Mouse (Mus musculus) adrenal gland, postnatal 14 days (tissue): Measurements from ENCODE around the gene Olfr549. TPM values are rescaled to one million over a fixed set of nuclear protein-coding genes. Genes with fewer than 3 reads are reported as not detected.

Experiments used
- DNase-seq: peaks from one replicate; pipeline ENCODE4 v3.0.0; 2021; ENCODE audit warnings: mixed read lengths
- long read RNA-seq, 2 experiments: library from polyadenylated mRNA; stranded (forward); transcript quantifications; one replicate each; pipeline ENCODE4 v2.0.0; 2021
- total RNA-seq: library from RNA; stranded (reverse); gene quantifications from 2 replicates; pipeline ENCODE4 v1.2.3, GENCODE M21; 2021

Gene Olfr549
- not detected in 2 replicates for total RNA-seq
- long read RNA-seq, experiment 1, result 0 reads
- long read RNA-seq, experiment 2, result 0 reads

DNA sequence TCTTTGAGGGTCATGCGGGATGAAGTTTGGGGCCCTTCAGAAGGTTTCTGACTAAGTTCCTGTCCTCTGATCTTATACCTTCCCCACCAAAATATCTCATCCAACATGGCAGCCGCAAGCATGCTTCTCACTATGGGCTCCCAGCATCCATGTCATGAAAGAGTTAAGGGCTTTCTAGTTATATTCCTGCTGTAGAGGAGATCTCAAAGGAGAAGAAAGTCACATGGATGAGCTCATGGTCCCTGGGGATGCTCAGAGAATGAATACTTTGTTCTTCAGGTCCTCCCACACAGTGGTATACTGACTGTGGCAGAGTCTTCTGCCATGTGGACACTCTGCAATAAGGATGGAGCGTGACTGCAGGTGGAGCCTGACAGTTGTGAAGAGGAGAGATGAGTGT is at the start of gene Olfr549:
TSS of gene Olfr549 (plus strand) at position 301 of the 400 bp plus-strand sequence.
- no peak for DNase-seq

DNA sequence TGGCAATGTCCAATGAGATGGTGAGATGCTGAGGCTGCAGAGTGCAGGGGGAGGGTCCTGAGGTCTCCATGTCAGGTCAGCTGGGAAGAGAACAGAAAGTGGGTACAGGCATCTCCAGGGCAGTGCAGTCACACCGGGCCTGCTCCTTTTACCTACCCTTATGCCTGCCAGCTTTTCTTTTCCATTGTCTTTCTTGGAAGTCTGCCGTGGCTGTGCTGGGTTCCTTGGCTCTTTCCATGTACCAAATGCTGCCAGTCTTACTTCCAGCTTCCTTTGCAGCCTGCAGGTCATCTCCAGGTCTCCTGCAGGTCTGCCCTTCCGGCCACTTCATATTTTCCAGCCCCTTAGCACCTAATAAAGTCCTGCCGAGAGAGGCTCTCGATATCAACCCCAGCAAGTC is 47.7 kb upstream of the Olfr549 start:
- DNase-seq, result no peak

DNA sequence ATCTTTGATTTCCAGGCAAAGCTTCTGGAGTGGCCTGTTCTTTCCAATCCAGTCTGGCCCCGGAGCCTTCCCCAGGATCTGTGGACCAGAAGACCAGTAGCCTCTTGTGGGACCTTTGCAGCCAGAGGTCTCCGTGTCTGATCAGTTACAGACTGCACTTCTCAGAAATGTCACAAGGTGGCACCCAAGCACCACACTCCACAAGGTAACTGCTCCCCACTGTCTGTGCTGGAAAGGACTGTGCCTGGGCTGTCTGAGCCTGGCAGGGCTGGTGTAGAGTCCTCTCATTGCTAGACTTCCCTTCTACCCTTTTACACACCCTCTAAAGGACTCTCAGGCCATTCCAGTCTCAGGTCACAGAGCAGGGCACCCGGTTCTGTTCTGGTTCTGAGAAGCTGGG is 42.8 kb upstream of the Olfr549 start:
- peak; percentile 81 for DNase-seq

DNA sequence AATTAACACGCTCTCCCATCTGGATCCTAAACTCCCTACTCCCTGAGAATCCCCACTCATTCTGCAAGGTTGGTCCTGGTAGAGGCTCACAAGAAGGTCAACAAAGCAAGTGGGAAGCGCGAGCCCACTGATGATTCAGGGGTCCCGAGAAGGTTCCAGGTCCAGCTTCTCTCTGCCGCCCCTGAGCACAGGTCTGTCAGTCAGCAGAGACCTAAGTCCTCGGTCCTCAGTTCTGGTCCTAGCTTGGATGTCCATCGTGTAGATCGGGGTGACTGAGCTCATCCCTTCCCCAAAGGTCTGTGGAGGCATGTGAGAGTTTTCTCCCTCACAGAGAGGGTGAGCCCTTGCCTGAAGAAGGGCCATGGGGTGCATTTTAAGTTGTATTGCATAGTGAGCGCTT is 41.6 kb upstream of the Olfr549 start:
- no peak for DNase-seq

DNA sequence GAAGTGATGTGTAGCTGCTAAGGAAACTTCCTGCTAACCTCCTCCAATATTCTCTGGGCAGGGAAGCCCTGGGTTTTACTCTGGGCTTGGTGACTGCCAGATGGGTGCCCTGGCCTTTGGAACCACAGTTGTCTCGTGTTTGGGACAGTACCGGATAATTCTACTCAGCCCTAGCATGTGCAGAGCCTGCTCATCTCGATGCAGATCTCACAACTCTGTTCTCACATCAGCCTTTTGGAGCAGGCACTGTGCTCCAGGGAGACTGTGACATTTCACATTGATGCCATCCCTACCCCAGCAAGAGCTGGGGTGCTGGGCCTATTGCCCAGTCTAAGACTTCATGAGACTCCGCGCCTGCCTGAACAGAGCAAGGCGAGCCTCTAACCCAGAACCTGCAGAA is 41.0 kb upstream of the Olfr549 start:
- no peak for DNase-seq

DNA sequence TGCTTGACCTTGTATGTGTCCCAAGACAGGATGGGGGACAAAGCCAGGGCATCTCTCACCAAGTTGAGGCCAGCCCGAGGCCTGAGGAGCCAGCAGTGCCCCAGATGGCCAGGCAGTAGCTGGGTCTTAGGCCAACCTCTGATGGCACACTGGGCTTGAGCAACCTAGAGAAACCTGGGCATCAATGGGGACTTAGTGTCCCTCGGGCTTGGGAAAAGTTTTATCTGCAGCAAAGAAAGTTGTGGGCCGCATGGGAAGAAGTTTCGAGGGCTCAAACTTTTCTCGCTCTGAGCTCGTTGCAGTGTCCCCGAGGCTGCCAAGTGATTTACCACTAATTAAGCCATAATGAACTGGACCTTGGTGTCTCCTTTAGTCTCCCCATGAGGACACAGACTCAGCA is 39.9 kb upstream of the Olfr549 start:
- DNase-seq, result no peak

DNA sequence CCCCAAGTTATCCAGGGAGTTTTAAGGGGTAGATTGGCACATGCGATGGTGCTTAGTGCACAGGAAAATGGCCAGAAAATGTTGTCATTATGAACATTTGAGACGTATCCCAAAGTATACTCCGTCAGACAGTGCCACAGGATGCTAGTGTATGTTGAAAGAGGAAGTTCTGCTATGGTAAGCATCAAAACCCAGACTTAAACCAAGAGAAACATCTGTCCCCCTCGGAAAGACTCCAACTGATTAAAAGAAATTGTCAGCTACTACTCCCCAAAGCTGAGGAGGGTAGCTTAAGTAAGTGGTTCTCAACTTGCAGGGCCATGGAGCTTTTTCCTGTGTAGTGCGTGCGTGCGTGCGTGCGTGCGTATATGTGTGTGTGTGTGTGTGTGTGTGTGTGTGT is 37.7 kb upstream of the Olfr549 start:
- DNase-seq, result no peak

DNA sequence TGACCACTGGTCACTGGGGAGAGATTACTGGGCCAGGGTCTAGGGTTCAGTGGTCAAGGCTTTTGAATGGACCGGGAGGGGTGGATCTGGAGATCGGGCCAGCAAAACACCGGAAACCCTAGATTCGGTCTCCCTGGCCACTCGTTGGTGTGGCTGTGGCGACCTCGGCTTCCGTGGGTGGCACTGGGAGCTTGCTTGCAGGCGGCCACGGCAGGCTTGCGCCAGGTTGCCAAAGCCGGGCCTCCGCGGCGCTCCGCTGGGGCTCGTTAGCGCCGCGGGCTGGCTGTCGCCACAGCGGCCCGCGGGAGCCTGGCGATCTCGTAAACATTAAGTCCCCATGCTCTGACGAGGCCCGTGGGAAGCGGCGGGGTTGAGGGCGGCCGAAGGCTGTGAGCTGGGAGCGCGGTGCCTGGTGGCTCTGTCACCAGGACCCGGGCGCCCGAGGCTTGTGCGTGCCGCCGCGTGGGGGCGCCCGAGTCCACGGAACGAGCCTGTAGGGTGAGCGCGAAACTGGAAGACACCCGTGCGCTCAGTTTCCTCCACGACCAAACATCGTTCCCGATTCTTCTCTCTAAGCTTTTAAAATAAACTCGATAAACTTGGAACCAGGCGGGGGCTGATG is 36.7 kb upstream of the Olfr549 start:
- DNase-seq, result peak; percentile 94

DNA sequence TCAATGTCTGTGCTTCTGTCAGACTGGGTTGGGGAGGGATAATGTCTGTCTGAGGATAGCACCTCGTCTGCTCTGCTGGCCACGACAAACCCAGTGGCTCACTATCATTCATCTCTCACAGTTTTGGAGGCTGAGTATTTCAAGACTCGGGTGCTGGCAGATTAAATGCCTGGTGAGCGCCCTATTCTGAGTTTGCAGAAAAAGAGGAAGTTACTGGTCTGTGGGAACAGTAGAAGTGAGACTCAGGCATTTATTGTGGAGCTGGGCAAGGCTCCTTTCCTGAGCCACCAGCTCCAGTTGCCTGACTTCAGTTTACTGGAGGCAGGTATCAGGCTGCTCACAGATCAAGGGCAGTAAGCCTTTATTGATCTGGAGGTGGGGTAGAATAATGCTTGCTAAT is 35.5 kb upstream of the Olfr549 start:
- DNase-seq, result no peak

DNA sequence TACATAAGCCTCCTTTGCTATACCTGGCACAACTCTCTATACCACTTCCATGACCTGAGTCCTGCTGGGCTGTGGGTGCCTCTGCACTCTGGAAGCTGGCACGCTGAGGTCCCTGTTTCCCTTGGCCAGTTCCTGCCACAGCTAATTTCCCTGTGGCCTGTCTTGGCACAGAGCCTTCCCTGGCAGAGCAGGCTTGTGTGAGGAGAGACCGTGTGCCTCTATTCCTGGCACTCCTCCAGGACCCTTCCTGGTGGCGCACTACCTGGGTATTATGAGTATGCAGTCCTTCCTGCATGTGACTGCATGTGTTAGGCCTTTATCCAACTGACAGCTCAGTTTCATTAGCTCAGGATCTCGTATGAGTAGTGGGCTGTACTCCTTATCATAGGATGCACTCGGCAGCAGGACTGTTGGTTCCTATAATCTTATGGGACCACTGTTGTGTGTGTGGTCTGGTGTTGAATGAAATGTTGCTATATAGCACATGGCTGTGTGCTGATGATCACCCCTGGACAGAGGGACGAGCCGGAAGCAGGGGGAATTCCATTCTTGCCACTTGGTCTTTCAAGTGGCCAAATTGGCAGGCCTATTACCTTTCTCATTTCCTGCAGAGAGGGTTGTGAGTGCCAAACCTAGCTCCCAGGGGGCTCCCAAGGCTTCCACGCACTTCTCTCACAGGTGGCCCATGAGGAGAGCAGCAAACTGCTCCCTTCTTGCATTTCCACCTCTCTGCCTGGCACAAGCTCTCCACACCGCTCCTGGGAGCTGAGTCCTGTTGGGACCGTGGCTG is 33.2 kb upstream of the Olfr549 start:
- peak; percentile 75 for DNase-seq

DNA sequence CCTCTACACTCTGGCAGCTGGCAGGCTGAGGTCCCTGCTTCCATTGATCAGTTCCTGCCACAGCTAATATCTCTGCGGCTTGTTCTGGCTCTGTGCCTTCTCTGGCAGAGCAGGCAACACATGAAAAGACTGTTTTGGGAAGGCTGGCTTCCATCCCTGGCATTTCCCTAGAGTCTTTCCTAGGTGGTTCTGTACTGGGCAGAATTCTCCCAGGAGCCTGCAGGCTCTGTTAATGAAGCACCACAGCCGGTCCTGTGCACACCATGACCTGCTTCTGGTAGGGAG is 32.7 kb upstream of the Olfr549 start:
- peak; percentile 54 for DNase-seq

DNA sequence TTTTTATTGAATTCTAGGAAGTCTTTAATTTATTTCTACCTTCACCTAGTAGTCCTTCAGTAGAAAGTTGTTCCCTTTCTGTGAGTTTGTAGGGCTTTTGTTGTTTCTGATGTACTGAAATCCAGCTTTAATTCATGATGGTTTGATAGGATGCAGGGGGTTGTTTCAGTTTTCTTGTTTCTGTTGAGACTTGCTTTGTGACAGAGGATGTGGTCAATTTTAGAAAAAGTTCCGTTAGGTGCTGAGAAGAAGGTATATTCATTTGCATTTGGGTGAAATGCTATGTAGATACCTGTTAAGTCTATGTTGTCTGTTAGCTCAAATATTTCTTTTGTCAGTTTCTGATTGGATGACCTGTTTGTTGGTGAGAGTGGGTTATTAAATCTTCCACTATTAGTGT is 20.6 kb upstream of the Olfr549 start:
- no peak for DNase-seq

DNA sequence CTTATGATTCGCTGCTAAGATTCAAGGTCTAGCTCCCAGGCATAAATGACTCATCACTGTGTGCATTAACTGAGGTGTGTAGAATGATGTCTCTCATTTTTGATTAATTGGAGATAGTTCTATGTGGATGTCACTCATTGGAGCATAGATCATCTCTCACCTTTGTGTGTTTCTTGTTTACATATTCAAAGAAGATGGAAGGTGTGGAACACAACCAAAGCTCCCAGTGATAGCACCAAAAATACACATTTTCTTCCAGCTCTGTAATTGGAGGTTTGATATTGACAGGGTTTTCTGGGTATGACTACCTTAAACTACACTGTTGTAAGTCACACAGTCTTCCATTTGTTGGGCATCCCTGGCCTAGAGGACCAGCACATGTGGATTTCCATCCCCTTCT is 15.2 kb upstream of the Olfr549 start, which contains the start of gene Olfr547:
TSS of gene Olfr547 (plus strand) at position 301 of the 400 bp plus-strand sequence.
- DNase-seq, result no peak

DNA sequence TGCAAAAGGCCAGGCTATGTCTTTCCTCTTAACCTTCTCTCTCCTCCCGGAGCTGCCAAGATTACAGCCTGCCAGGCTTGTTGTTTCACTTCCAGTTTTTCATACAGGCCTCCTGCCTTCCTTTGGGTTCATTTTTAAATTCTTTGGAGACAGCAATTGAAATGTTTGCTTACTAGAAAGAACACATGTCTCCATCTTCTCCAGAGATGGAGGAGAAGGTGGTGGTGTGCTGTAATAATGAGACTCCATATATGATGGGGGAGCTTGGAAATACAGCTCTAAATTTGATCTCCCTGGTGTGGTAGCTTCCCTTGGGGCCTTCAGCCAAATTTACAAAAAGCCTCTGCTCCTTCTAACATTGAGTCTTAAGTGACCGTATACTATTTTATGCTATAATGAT is 9.1 kb upstream of the Olfr549 start, which contains the start of gene Olfr548-ps1:
TSS of gene Olfr548-ps1 (plus strand) at position 301 of the 400 bp plus-strand sequence.
- no peak for DNase-seq

DNA sequence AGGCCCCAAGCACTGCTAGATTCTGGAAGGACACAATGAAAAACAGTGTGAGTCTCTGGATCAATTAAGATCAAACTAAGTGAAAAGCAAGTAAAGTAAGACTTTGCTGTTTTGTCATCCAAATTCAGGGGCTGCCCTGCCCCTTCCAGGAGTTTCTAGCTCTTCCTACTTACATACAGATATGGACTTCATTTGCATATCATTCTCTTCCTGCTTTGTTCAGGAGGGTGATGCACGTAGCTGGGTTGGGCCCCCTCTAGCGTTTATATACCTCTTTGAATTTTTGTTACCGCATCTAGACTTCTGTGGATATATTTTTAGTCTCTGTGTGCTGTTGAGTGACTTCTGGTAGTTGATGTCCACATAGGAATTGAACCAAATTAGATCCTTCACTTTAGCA is 8.4 kb upstream of the Olfr549 start:
- DNase-seq, result no peak

DNA sequence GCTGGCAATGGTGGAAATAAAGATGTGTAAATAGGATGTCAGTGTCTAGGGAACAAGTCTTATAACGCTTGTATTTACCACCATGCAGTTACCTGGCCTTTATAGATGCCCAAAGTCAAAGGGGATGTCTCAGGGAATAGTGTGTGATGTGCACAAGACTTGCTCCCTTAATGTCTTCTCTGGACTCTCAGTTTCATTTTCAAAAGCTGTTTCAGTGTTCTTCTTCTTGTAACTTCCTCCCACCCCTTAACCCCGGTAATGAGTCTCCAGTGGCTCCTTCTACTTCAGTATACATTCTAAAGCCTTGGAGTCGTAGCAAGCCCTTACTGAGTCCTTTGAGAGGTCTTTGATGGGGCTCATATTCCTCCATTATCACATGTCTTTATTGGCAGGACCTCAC is 3.6 kb downstream of the Olfr549 start:
- no peak for DNase-seq

DNA sequence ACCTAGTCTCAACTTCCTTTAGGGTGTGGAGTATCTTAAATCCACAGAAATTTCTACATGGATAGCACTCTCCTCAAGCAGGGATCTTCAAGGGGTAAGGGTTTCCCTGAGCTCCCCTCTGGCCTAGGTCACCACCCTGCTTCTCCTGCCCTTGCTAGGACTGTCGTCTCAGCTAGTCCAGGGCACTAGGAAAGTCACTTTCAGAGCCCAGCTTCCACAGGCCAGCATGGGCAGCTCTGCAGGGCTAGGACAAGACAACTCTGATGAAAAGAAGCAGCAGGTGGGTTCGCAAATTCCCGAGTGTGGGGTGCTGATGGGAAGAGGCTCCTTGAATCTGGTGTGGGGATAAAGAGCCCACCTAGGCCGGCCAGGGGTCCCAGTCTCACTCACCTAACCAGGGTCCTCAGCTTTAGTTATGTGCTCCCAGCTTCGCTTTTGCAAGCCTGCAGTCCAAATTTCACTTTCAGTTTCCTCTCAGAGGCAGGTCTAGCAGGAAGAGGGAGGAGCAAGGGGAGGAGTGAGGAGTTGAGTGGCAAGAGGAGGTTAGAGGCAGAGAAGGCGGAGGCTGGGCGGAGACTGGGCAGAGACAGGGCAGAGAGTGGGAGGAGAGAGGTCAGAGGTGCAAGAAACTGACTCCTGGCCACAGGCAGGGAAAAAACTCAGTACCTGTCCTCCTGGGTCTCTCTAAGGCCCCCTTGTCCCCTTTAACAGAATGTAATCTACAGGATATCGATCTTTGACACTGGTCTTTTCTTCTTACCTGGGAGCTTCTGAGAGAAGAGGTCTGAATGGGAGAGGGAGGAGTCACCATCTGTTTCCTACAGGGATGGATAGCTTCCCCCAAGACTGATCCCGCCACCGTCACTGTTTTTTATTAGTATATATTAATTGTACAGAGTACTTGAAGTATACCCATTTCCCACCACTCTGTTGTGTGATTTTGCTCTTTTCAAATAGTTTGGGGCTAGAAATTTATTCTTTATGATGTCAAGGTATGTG is 15.6 kb downstream of the Olfr549 start, which contains the start of gene Trim21:
TSS of gene Trim21 (minus strand) at position 488 of the 999 bp plus-strand sequence.
- peak; percentile 94 for DNase-seq

DNA sequence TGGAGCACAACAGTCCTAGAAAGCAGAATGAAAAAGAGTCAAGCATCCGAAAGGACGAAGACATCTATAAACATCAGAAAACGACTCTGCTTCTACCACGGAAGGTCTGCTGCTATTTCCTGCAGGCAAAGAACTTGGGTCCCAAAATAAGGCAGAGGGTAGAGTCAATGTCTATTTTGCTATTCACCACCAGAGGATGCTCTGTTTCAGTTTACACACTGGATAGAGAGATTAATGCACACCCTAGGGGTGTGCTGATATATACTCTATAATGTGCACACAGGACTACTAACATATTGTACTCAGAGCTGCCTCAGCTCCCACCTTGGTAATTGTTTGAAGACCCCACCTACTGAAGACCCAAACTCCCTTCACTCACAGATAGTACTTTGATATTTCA is 16.5 kb downstream of the Olfr549 start:
- DNase-seq, result no peak

DNA sequence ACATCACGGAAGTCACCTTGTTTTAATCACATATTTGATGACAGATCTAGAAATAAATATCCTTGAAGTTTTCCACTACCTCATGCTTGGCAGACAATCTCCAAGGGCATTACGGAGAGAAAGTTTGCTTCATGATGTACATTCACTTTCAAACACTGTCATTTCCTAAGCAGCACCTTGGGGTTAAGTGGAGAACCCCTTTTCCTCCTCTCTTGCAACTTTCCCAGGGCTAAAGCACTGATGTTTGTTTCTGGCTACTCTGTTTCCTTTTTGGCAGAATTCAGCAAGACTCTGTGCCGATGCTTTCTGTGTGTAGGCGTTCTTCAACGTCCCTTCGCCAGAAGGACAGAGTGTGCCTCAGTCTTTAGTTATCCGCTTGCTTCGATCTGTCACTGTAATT is 21.5 kb downstream of the Olfr549 start, which contains the start of gene Olfr550:
TSS of gene Olfr550 (plus strand) at position 301 of the 400 bp plus-strand sequence.
- no peak for DNase-seq

DNA sequence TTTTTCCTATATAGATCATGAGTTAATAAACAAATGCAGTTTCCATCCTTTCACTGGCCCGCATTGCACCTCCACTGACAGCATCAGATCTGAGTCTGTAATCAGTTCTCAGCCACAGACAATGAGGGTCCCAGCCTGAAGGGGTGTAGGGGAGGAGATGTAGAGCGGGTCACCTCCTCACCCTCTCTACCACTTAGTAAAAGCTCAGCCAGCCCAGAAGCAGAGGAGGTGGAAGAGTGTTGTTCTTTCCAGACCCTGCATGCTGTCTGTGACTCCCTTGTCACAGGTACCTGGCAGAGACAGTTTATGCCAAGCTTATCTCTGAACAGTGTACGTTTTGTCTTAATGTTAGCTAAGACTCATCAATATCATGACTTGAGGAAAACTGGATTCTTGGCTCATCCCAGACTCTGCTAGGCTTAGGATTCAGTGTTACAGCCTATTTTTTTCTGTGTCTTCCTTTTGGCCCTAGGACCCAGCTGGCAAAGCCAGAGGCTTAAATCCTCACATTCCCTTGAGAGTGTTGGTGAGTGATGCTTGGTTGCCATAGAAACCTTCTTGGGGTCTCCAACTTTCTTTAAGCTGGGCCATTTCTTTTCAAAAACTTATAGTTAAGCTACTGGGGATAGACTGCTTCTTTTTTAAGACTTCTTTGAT is 23.6 kb downstream of the Olfr549 start:
- no peak for DNase-seq

DNA sequence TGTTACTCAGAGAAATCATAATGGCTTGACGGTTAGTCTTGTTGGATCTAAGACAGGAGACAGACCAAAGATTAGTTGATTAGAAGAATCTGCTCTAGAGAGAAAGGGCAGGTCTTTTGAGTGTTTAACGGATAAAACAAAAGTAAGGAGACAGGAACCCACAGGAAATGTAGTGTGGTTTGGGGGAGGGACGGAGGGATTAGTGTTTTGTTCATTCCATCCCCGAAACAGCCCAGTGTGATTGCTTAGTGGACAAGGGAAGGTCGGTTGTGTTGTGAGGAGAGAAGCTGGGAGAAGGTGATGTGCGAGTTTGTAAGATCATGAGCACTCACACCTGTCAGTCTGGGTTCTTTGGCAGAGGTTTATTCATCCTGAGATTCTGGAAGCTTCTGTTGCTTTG is 26.3 kb downstream of the Olfr549 start:
- no peak for DNase-seq

DNA sequence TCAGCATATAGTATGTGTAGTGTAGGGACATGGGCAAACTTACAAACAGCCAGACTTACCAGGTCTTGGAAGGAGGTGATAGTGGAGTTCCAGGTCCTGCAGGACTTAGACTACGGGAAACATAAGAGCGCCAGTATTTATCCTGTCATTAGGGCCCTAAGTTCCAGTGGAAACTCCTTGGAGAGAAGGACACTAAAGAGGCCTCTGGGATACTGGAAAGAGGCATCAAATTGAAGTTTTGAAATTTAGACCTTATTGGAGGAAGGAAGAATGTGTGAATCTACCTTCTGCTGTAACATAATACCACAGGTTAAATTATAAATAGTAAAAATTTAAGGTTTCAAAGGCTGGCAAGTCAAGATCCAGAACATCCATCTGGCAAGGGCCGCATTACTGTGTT is 42.1 kb downstream of the Olfr549 start, which contains the start of gene Olfr551:
TSS of gene Olfr551 (minus strand) at position 101 of the 400 bp plus-strand sequence.
- DNase-seq, result no peak
